Mouse (Mus musculus): Measurements from ENCODE around the gene Prm1.
"Not testable (repeated sequence)": the region's sequence is repeated elsewhere in the genome, so short reads cannot be mapped to it uniquely, and the experiment has no call there.

Prm1 gene

GRCm38 (mm10) chr16:10805789-10806527, at the start of gene Prm1:
Gene Prm1 (minus strand): TSS chr16:10805839.
- no peak for DNase-seq

- not testable (repeated sequence) for DNase-seq
Observed at GRCm38 (mm10) chr16:10852216-10852615, 46.6 kb upstream of the Prm1 start.

GRCm38 (mm10) chr16:10850905-10851304, 45.3 kb upstream of the Prm1 start:
- no peak for DNase-seq

GRCm38 (mm10) chr16:10849965-10850861, 44.6 kb upstream of the Prm1 start:
- peak; percentile 75 for DNase-seq

- peak; percentile 73 for DNase-seq
Observed at GRCm38 (mm10) chr16:10846503-10846902, 40.9 kb upstream of the Prm1 start.

- DNase-seq = no peak
Observed at GRCm38 (mm10) chr16:10845952-10846351, 40.3 kb upstream of the Prm1 start.

- DNase-seq = no peak
Observed at GRCm38 (mm10) chr16:10844319-10844670, 38.7 kb upstream of the Prm1 start.

GRCm38 (mm10) chr16:10843486-10844318, 38.1 kb upstream of the Prm1 start:
- DNase-seq = peak; percentile 56

GRCm38 (mm10) chr16:10842282-10842855, 36.7 kb upstream of the Prm1 start:
- DNase-seq = peak; percentile 61

- DNase-seq = no peak
Observed at GRCm38 (mm10) chr16:10840018-10840417, 34.4 kb upstream of the Prm1 start.

GRCm38 (mm10) chr16:10838487-10839245, 33.0 kb upstream of the Prm1 start:
- peak; percentile 31 for DNase-seq

GRCm38 (mm10) chr16:10837903-10838302, 32.3 kb upstream of the Prm1 start:
- no peak for DNase-seq

GRCm38 (mm10) chr16:10837250-10837649, 31.6 kb upstream of the Prm1 start:
- DNase-seq = no peak

- no peak for DNase-seq
Observed at GRCm38 (mm10) chr16:10836388-10836787, 30.7 kb upstream of the Prm1 start.

GRCm38 (mm10) chr16:10834911-10835587, 29.4 kb upstream of the Prm1 start, which contains the start of gene Rmi2:
Gene Rmi2 (plus strand): TSS chr16:10835059.
- peak; percentile 91 for DNase-seq

- DNase-seq = no peak
Observed at GRCm38 (mm10) chr16:10834542-10834910, 28.9 kb upstream of the Prm1 start.

- DNase-seq = peak; percentile 26
Observed at GRCm38 (mm10) chr16:10828461-10828805, 22.8 kb upstream of the Prm1 start.

GRCm38 (mm10) chr16:10827766-10828460, 22.3 kb upstream of the Prm1 start:
- DNase-seq = no peak

- no peak for DNase-seq
Observed at GRCm38 (mm10) chr16:10827269-10827668, 21.6 kb upstream of the Prm1 start.

- DNase-seq = no peak
Observed at GRCm38 (mm10) chr16:10825840-10826239, 20.2 kb upstream of the Prm1 start.

- no peak for DNase-seq
Observed at GRCm38 (mm10) chr16:10824536-10824935, 18.9 kb upstream of the Prm1 start.
